Comparison of ENCODE assay signal across 23 mouse cellular contexts in the genomic region with DNA sequence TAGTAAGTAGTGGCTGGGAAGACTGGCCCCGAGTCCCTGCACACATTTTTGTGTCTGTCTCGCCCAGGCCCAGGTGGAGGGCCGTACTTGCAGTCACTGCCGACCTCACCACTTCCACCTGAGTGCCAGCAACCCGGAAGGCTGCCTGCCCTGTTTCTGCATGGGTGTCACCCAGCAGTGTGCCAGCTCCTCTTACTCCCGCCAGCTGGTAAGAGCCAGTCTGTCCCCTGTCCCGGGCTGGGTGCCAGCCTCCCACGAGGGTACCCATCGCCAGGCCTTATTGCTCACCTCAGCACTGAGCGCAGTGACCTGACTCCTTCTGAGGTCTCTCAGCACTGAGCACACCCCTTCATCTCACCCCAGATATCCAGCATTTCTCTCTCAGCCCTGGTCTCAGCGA. TPM values are rescaled to one million over a fixed set of nuclear protein-coding genes. Genes with fewer than 3 reads are reported as not detected.
DNase-seq lines count a peak whose midpoint lies in the region; ATAC-seq and TF ChIP-seq lines count a peak whose summit lies in the region.
"Had no signal": no experiment of that assay in that cellular context is flagged by ENCODE, and none has a peak within 500 bp of the region (broad histone marks: within the 10 kb centered on the region; RNA-seq: fewer than 3 reads in every experiment).

No protein-coding gene starts in this region.

- no peaks in the 10 kb centered on the region for H3K9me3 ChIP-seq in heart, postnatal 0 days (replicated peaks; ENCODE audit: control insufficient read depth, low read length)
- no peaks in the 10 kb centered on the region for H3K9me3 ChIP-seq in heart, embryonic 11.5 days (replicated peaks; ENCODE audit: control insufficient read depth, low read length)
- H3K9me3 ChIP-seq: embryonic facial prominence, embryonic 12.5 days; limb, embryonic 15.5 days; midbrain, embryonic 15.5 days had no signal

- DNase-seq in cerebellum, adult 11-12 months, result peak; percentile 87
- no peak for DNase-seq in cerebellum, postnatal 4 days (ENCODE audit: low spot score in 2 of 2)
- no peak for DNase-seq in heart, postnatal 0 days (ENCODE audit: low spot score)
- peak; percentile 33 for DNase-seq in lung, postnatal 36 days
- DNase-seq in lung, postnatal 4 days, result no peak
- peak; percentile 31 for DNase-seq in testis, postnatal 14 days (ENCODE audit: low spot score)
- no peak for DNase-seq in thymus, adult 2 months
- DNase-seq: kidney, adult 8-10 months; kidney, postnatal 36 days; liver, postnatal 0 days; right cerebral cortex, postnatal 4 days; thymus, adult 18-20 months had no signal

- TF ChIP-seq POLR2A in thymus, adult 2 months (IDR thresholded peaks at IDR 0.05; ENCODE audit: control insufficient read depth, extremely low read depth, insufficient read depth, low read length, poor library complexity), result no peak

- no peaks in the 10 kb centered on the region for H3K4me1 ChIP-seq in heart, postnatal 0 days (ENCODE audit: control insufficient read depth, insufficient read depth)
- no peaks in the 10 kb centered on the region for H3K4me1 ChIP-seq in heart, embryonic 11.5 days (ENCODE audit: control insufficient read depth, insufficient read depth, low read length)
- H3K4me1 ChIP-seq in thymus, adult 2 months (replicated peaks; ENCODE audit: control insufficient read depth, insufficient read depth, low read length), result no peaks in the 10 kb centered on the region
- H3K4me1 ChIP-seq: embryonic facial prominence, embryonic 12.5 days; limb, embryonic 15.5 days; midbrain, embryonic 15.5 days had no signal

- TF ChIP-seq EP300 in heart, postnatal 0 days (IDR thresholded peaks at IDR 0.05; ENCODE audit: low read depth), result no peak

- peak; percentile 21; the same call in 1 of the 2 replicates for ATAC-seq in heart, postnatal 0 days (ENCODE audit: insufficient read depth, low read depth)
- ATAC-seq in heart, embryonic 11.5 days (replicated peaks; ENCODE audit: insufficient number of reproducible peaks, low FRiP score, low TSS enrichment), result no peak
- ATAC-seq: forebrain, embryonic 16.5 days; inflammation-experienced regulatory T-cells, adult 6 months; liver, postnatal 0 days; midbrain, embryonic 15.5 days had no signal

- no peak for TF ChIP-seq CTCF in heart, postnatal 0 days (IDR thresholded peaks at IDR 0.05; ENCODE audit: low read depth)
- no peak for TF ChIP-seq CTCF in thymus, adult 2 months (IDR thresholded peaks at IDR 0.05; ENCODE audit: borderline replicate concordance, control insufficient read depth, extremely low read depth, insufficient read depth, low read length, poor library complexity)

- H3K27me3 ChIP-seq in heart, postnatal 0 days (ENCODE audit: control insufficient read depth, insufficient read depth, low read length), result no peaks in the 10 kb centered on the region
- no peaks in the 10 kb centered on the region for H3K27me3 ChIP-seq in heart, embryonic 11.5 days (ENCODE audit: control insufficient read depth, insufficient read depth, low read length)
- H3K27me3 ChIP-seq in thymus, adult 2 months (ENCODE audit: control insufficient read depth, insufficient read depth, low read length), result no peaks in the 10 kb centered on the region
- H3K27me3 ChIP-seq: embryonic facial prominence, embryonic 12.5 days; limb, embryonic 15.5 days; midbrain, embryonic 15.5 days had no signal

- H3K27ac ChIP-seq in heart, postnatal 0 days (ENCODE audit: low read depth), result no peak overlapping the region
- no peak overlapping the region for H3K27ac ChIP-seq in heart, embryonic 11.5 days (ENCODE audit: low read depth, low read length)
- no peak overlapping the region for H3K27ac ChIP-seq in thymus, adult 2 months (ENCODE audit: control insufficient read depth, insufficient read depth, low read length)
- H3K27ac ChIP-seq: embryonic facial prominence, embryonic 12.5 days; limb, embryonic 15.5 days; midbrain, embryonic 15.5 days had no signal

- H3K4me2 ChIP-seq in heart, postnatal 0 days (ENCODE audit: low read depth, low read length), result no peak overlapping the region
- no peak overlapping the region for H3K4me2 ChIP-seq in heart, embryonic 11.5 days
- H3K4me2 ChIP-seq: embryonic facial prominence, embryonic 12.5 days; limb, embryonic 15.5 days; midbrain, embryonic 15.5 days had no signal

- H3K4me3 ChIP-seq in heart, postnatal 0 days (ENCODE audit: low read depth, low read length), result no peak overlapping the region
- no peak overlapping the region for H3K4me3 ChIP-seq in heart, embryonic 11.5 days (ENCODE audit: low read depth, low read length)
- H3K4me3 ChIP-seq in thymus, adult 2 months (ENCODE audit: control insufficient read depth, insufficient read depth, low read length), result no peak overlapping the region
- H3K4me3 ChIP-seq: embryonic facial prominence, embryonic 12.5 days; limb, embryonic 15.5 days; midbrain, embryonic 15.5 days had no signal

- peaks cover 99% of the 10 kb centered on the region for H3K36me3 ChIP-seq in heart, postnatal 0 days (replicated peaks; ENCODE audit: control insufficient read depth, insufficient read depth, low read length)
- peaks cover 58% of the 10 kb centered on the region for H3K36me3 ChIP-seq in heart, embryonic 11.5 days (ENCODE audit: control insufficient read depth, insufficient read depth, low read length)
- no peaks in the 10 kb centered on the region for H3K36me3 ChIP-seq in thymus, adult 2 months (ENCODE audit: control insufficient read depth, insufficient read depth, low read length)
- H3K36me3 ChIP-seq: midbrain, embryonic 15.5 days had no signal

- 83% methylated on average over 11 of the region's 11 CpGs for WGBS in heart, postnatal 0 days
- 87% methylated on average over 11 of the region's 11 CpGs for WGBS in heart, embryonic 11.5 days (ENCODE audit: insufficient replicate concordance)
- WGBS in thymus, adult 2 months, result 87% methylated on average over 11 of the region's 11 CpGs

- no peak overlapping the region for H3K9ac ChIP-seq in heart, postnatal 0 days (replicated peaks; ENCODE audit: low read depth, low read length)
- no peak overlapping the region for H3K9ac ChIP-seq in heart, embryonic 11.5 days (ENCODE audit: low read depth, low read length)
- H3K9ac ChIP-seq: embryonic facial prominence, embryonic 12.5 days; limb, embryonic 15.5 days; liver, postnatal 0 days; midbrain, embryonic 15.5 days had no signal

RNA-seq across cellular contexts. Expression of a gene that starts 52.4 kb away (rescaled TPM):
- not detected in 2 replicates for total RNA-seq in heart, postnatal 0 days (2014; rRNA removed; ENCODE audit: low replicate concordance)
- 0.63 TPM in 1 of 2 replicates, not detected in the other for polyA plus RNA-seq in heart, postnatal 0 days (2015; fragmentation: Nextera tagmentation; extraction: Ambion mirVana)
- not detected in 2 replicates for polyA plus RNA-seq in heart, embryonic 11.5 days (2014; fragmentation: Nextera tagmentation; extraction: Ambion mirVana)
- not detected in 2 replicates for polyA plus RNA-seq in thymus, adult 2 months (2012; rRNA removed)
- total RNA-seq: common myeloid progenitor, adult 5-6 weeks; layer of hippocampus, postnatal 10 days; megakaryocyte progenitor cell, adult 5-6 weeks; MEL; neutrophil, adult 5-6 weeks had no signal
- polyA plus RNA-seq: embryonic facial prominence, embryonic 12.5 days; forebrain, embryonic 16.5 days; inflammation-experienced regulatory T-cells, adult 6 months; liver, postnatal 0 days; midbrain, embryonic 15.5 days had no signal

RNA-seq across cellular contexts. Expression of a gene that starts 53.4 kb away (rescaled TPM):
- 473 and 516 TPM in 2 replicates for total RNA-seq in heart, postnatal 0 days (2014; rRNA removed; ENCODE audit: low replicate concordance)
- polyA plus RNA-seq in heart, postnatal 0 days (2015; fragmentation: Nextera tagmentation; extraction: Ambion mirVana), result 41.2 and 42.4 TPM in 2 replicates
- polyA plus RNA-seq in heart, embryonic 11.5 days (2014; fragmentation: Nextera tagmentation; extraction: Ambion mirVana), result 55.5 and 56.4 TPM in 2 replicates
- polyA plus RNA-seq in thymus, adult 2 months (2012; rRNA removed), result 21.6 and 25.6 TPM in 2 replicates
- total RNA-seq: megakaryocyte progenitor cell, adult 5-6 weeks had no signal
- polyA plus RNA-seq: inflammation-experienced regulatory T-cells, adult 6 months had no signal

Comparison
In these comparisons a context has a peak if more than half of its experiments do, and no peak if none do; other contexts are left out.
1. DNase-seq: peak in cerebellum, adult 11-12 months (single experiment), lung, postnatal 36 days (single experiment) and testis, postnatal 14 days (single experiment); none in cerebellum, postnatal 4 days (0 of 2), heart, postnatal 0 days (single experiment), lung, postnatal 4 days (0 of 2) and thymus, adult 2 months (single experiment).